Mouse (Mus musculus) heart, postnatal 36 days (tissue): ENCODE results near the gene Irf9. TPM values are rescaled to one million over a fixed set of nuclear protein-coding genes. Genes with fewer than 3 reads are reported as not detected.
A peak's percentile ranks its signal among the peaks of the same experiment; 100 is the strongest.

Experiments used
- DNase-seq, 2 experiments: peaks; one replicate each; pipeline ENCODE4 v3.0.0; 2021 to 2022
- intact Hi-C: fragments of 180-260 bp; cut with DNase I; formaldehyde crosslinking; loops from one replicate; pipeline ENCODE4 v1.15.1; 2025
- total RNA-seq, 2 experiments: library from RNA; stranded (reverse); gene quantifications; 2 replicates each; pipeline ENCODE4 v1.2.3; 2021

The Irf9 gene
- 10 to 100 TPM; 10.6 to 17.7 TPM for total RNA-seq

DNA sequence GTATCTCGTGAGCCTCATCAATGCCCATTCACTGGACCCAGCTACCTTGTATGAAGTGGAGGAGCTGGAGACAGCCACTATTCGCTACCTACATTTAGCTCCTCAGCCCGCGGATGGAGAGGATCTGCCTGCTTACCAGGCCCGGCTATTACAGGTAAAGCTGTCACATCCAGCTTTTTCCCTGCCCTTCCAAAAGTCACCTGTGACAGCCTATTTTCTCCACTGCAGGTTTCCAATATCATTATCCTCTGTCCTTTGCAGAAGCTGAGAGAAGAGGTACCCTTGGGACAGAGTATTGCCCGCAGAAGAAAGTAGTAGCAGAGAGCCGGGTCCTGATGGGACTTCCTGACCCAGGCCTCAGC lies at the start of gene Irf9:
TSS of gene Irf9 (plus strand) at position 301 of the 362 bp plus-strand sequence.
- no peak for DNase-seq
- intact Hi-C loops: loop anchor here (2.0 kb wide), 1 partner anchor 104 kb away; no protein-coding TSS in a partner anchor

GRCm38 (mm10) chr14:55554635-55555034 lies 48.7 kb upstream of the Irf9 start:
- no peak for DNase-seq
- intact Hi-C loops: loop anchor here (5.0 kb wide), 1 partner anchor 77 kb away; the partner anchor contains the start of gene Dhrs4

DNA sequence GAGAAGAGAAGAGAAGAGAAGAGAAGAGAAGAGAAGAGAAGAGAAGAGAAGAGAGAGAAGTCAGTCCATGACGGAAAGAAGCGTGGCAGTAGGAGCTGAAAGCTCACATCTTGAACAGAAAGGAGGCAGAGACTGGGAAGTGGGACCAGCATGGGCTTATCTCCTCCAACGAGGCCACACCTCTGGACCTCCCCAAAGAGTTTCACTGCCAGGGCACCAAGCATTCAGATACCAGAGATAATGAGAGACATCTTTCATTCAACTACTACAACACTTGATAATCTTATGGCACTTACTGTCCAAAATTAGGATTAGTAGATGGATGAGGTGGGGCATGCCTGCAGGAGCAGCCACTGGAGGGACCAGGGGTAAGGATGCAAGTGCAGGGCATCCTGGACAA lies 47.6 kb upstream of the Irf9 start:
- intact Hi-C loops: loop anchor here (5.0 kb wide), 1 partner anchor 78 kb away; the partner anchor contains the start of gene Dhrs4
- DNase-seq: no peak

- intact Hi-C loops: loop anchor here (1.0 to 5.0 kb wide), 2 partner anchors 59 to 80 kb away; partner anchors contain the start of gene Dhrs4
- peak; percentile 81 to 82 for DNase-seq
Measured at GRCm38 (mm10) chr14:55557003-55557402, 46.4 kb upstream of the Irf9 start.

GRCm38 (mm10) chr14:55557587-55557986 lies 45.8 kb upstream of the Irf9 start:
- intact Hi-C loops: loop anchor here (1.0 to 5.0 kb wide), 2 partner anchors 59 to 80 kb away; partner anchors contain the start of gene Dhrs4
- no peak for DNase-seq

DNA sequence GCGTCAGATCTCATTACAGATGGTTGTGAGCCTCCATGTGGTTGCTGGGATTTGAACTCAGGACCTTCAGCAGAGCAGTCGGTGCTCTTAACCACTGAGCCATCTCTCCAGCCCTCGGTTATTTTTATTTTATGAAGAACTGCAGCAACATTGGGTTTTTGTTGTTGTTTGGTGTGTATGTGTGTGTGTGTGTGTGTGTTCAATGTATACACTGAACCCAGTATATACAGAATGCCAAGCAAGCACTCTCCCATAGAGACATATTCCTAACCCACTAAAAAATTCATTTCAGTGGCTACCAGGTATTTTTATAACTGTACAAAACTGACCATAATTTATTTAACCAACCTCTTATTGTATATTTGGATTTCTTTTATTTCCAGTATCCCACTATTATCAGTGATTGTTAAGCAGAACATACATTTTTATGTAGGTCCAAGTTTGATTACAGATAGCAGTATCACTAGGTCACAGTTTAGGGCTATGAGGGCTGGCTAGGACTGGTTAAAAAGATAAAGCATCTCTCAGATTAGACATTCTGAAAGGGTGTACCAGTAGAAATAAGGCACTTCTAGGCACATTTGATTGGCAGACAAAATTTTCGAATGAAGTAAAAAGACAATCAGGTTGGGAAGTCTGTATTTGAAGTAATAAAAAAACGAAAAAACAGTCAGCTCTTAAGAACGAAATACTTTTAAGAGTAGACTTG lies 44.5 kb upstream of the Irf9 start:
- intact Hi-C loops: loop anchor here (1.0 to 5.0 kb wide), 2 partner anchors 18 to 82 kb away; partner anchors contain the start of gene Dhrs4
- no peak for DNase-seq

DNA sequence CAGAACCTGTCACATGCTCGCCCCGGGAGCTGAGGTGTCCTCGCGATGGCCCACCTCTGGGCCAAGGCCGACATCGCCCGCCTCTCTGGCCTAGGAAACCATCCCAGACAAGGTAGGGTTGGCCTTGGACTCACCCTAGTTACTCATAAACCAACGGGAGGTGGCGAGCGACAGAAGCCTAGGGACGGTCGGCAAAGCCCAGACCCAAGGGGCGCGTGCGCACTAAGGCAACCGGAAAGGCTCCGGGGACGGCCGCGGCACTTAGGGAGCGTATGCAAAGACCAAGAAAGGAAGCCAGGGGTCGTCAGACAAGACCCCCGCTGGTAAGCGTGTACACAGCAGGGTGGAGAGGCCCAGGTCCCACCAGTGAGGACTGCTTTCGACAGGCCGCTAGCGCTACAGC lies 43.6 kb upstream of the Irf9 start, which contains the start of gene Dcaf11:
TSS of gene Dcaf11 (plus strand) at position 208 of the 403 bp plus-strand sequence.
- peak; percentile 87 to 90 for DNase-seq
- intact Hi-C loops: loop anchor here (1.0 to 5.0 kb wide), 2 partner anchors 18 to 82 kb away; partner anchors contain the start of gene Dhrs4

GRCm38 (mm10) chr14:55560202-55561073 lies 42.9 kb upstream of the Irf9 start, which contains the start of gene A730061H03Rik:
A730061H03Rik (minus strand) TSS chr14:55560406.
- intact Hi-C loops: no loop called here
- peak; percentile 96 to 98 for DNase-seq

GRCm38 (mm10) chr14:55561860-55562259 lies 41.5 kb upstream of the Irf9 start:
- intact Hi-C loops: no loop called here

DNA sequence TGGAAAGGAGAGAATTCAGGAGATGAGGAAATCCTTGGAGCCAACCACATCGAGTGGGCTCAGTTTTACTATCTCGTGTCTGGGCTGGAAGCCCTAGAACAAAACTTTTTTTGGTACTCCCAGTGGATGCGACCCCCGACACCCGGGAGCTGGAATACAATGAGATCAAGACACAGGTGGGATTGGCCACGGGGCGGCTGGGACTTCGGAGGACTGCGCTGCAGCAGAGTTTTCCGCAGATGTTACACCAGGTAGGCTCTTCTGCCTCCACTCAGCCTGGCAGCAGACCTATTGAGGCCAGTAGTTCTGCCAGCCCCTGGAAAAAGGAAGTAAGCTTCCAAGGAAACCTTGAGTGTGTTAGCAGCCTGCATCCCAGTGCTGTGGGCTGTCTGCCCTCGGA lies 40.1 kb upstream of the Irf9 start:
- no peak for DNase-seq
- intact Hi-C loops: no loop called here

More at GRCm38 (mm10) chr14:55561860-55562259, 41.5 kb upstream of the Irf9 start:
- no peak for DNase-seq

DNA sequence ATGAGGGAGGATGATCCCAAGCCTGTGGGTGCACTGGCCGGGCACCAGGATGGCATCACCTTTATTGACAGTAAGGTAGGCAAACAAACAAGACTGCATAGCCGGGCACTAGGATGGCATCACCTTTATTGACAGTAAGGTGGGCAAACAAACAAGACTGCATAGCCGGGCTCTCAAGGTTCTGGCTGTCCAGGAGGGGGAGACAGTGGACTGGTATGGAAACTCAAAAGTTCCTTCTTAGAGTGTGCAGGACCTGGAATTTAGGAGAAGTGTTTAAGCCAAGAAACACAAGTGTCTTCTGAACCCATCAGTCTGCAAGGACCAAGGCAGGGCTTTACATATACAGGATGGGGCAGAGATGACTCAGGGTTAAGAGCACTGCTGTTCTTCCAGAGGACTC lies 37.6 kb upstream of the Irf9 start:
- no peak for DNase-seq
- intact Hi-C loops: no loop called here

DNA sequence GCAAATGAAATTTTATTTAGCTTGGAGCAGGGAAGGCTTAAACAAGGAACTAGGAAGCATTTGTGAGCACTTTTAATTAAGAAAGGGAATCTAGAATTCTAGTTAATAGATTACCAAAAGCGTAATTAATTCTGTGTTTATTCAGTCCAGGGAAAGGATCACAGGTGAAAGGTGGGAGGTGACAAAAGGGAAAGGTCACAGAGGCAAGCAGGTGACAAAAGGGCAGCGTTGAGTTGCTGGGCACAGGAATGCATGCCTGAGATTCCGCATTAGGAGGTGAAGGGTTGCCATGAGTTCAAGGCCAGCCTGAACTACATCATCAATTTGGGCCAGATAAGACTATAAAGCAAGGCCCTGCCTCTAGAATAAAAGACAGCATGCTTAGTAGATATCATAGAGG lies 35.9 kb upstream of the Irf9 start:
- intact Hi-C loops: no loop called here

DNA sequence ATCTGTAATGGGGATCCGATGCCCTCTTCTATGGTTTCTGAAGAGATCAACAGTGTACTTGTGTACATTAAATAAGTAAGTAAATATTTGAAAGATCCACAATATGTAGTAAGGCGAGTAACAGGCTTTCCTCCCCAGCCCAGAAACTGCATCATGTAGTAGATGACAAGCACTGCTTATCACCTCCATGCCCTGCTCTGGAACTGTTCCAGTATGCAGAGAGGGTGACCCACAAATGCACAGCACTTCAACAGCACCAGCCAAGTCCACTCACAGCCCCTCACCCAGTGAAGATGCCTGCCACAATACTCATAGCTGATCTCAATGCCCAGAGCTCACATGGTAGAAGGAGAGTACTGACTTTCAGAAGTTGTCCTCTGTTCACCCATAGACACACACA lies 32.8 kb upstream of the Irf9 start:
- intact Hi-C loops: no loop called here
- no peak for DNase-seq

More for the DNA sequence above, 35.9 kb upstream of the Irf9 start:
- DNase-seq: no peak

DNA sequence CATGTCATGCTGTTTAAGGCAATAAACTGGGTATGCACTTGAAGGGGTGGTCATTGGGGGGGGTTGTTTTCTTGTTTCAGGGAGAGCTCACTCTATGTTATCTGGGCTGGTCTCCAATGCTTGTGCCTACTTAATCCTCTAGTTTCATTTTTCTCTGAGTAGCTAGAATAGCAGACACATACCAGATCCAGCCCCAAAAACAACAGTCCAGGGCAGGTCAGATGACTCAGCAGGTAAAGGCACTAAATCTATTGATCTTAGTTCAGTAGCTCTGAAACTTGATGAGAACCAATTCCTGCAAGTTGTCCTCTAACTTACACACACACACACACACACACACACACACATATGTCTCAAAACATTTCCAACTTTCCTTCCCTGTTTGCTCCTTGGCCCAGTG lies 31.6 kb upstream of the Irf9 start:
- intact Hi-C loops: no loop called here
- no peak for DNase-seq

- intact Hi-C loops: no loop called here
- peak in 1 of 2 experiments; percentile 58 for DNase-seq
Measured at GRCm38 (mm10) chr14:55575302-55575701, 28.1 kb upstream of the Irf9 start, which contains the start of gene Fitm1. Fitm1 (plus strand) TSS chr14:55575617.

GRCm38 (mm10) chr14:55575711-55576110 lies 27.7 kb upstream of the Irf9 start:
- intact Hi-C loops: no loop called here
- peak in 1 of 2 experiments; percentile 45 for DNase-seq

GRCm38 (mm10) chr14:55576376-55576775 lies 27.0 kb upstream of the Irf9 start:
- peak in 1 of 2 experiments; percentile 31 for DNase-seq
- intact Hi-C loops: no loop called here

GRCm38 (mm10) chr14:55577871-55578667 lies 25.3 kb upstream of the Irf9 start, which contains the start of gene Psme1:
Psme1 (plus strand) TSS chr14:55578123.
- DNase-seq: peak; percentile 77 to 82
- intact Hi-C loops: no loop called here

GRCm38 (mm10) chr14:55578668-55579269 lies 24.6 kb upstream of the Irf9 start:
- intact Hi-C loops: no loop called here
- DNase-seq: peak in 1 of 2 experiments; percentile 66
